Mouse (Mus musculus): Measurements from ENCODE around the gene Ciao1. TPM values are rescaled to one million over a fixed set of nuclear protein-coding genes. Genes with fewer than 3 reads are reported as not detected.

Gene Ciao1
- total and polyA plus RNA-seq, 3 experiments = 60.9 to 79.0 (median 74.3) TPM

DNA sequence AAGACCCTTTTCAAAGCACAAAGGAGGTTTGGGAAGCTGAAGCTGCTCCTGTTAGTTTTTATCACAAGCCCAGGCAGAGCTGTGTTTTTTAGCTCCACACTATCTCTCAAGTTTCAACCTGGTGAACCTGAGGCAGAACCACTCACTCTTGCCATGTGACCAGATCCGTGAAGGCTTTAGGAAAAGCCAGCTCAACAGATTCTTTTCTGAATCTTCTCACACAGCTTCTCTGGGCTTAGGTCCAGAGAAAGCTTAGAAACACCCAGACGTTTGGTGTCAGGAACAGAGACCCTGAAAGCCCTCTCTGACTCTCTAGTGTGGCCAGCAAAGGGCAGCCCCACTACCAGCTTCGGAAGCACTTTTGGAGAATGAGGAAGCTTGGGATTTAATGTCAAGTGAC is 3.8 kb upstream of the Ciao1 start:
- H3K9me3 ChIP-seq (replicated peaks; ENCODE audit: low read length) = no peaks in the 10 kb centered on the region
- H3K27me3 ChIP-seq (replicated peaks) = no peaks in the 10 kb centered on the region
- TF ChIP-seq MEF2A (IDR thresholded peaks at IDR 0.05; ENCODE audit: borderline replicate concordance, low read depth, low read length) (no peak), TCF12 (IDR thresholded peaks at IDR 0.05; ENCODE audit: low read depth, low read length) (no peak), POLR2A (IDR thresholded peaks at IDR 0.05; ENCODE audit: low read depth, low read length) (no peak), IRF4 (IDR thresholded peaks at IDR 0.05; ENCODE audit: low read depth, low read length) (no peak), NRF1 (IDR thresholded peaks at IDR 0.05; ENCODE audit: low read depth, low read length) (no peak), MAX (IDR thresholded peaks at IDR 0.05; ENCODE audit: low read length) (no peak), MYC (IDR thresholded peaks at IDR 0.05; ENCODE audit: low read depth, low read length) (no peak), ZNF384 (IDR thresholded peaks at IDR 0.05; ENCODE audit: low read depth, low read length) (no peak), CTCF (conservative IDR thresholded peaks at IDR 0.05 in 1 of 2, IDR thresholded peaks at IDR 0.05 in 1 of 2; ENCODE audit: low read depth in 2 of 2, low read length in 2 of 2) (no peak), USF1 (IDR thresholded peaks at IDR 0.05; ENCODE audit: low read depth, low read length) (no peak), BHLHE40 (IDR thresholded peaks at IDR 0.05; ENCODE audit: low read depth, low read length) (no peak), POLR2AphosphoS2 (IDR thresholded peaks at IDR 0.05; ENCODE audit: low read depth, low read length) (no peak), USF2 (conservative IDR thresholded peaks at IDR 0.05; ENCODE audit: low read depth, low read length) (no peak), TBP (conservative IDR thresholded peaks at IDR 0.05; ENCODE audit: low read depth, low read length) (no peak), GABPA (IDR thresholded peaks at IDR 0.05; ENCODE audit: insufficient replicate concordance, low read depth, low read length) (no peak), ELF1 (IDR thresholded peaks at IDR 0.05; ENCODE audit: low read depth, low read length) (no peak)
- H3K36me3 ChIP-seq (replicated peaks in 1 of 2; ENCODE audit: control insufficient read depth in 1 of 2, insufficient read depth in 1 of 2, low read length in 1 of 2) = peaks cover 10 to 54% of the 10 kb centered on the region in 2 experiments
- no peak overlapping the region for H3K27ac ChIP-seq (ENCODE audit: insufficient read depth, low read depth)
- no peak overlapping the region for H3K4me2 ChIP-seq (ENCODE audit: insufficient read depth, low read depth, poor library complexity, severe bottlenecking)
- no peak overlapping the region for H3K9ac ChIP-seq (ENCODE audit: insufficient read depth, low read depth)
- in situ Hi-C loops (cut with MboI; ENCODE audit: low pct_ligation_motif_present, low pct_unique_long_range_greater_than_20kb, low sequenced_read_pairs) = no loop called here
- peaks cover 1 to 25% of the 10 kb centered on the region in 2 experiments for H3K4me1 ChIP-seq (ENCODE audit: control insufficient read depth in 1 of 2, insufficient read depth in 2 of 2)
- DNase-seq (ENCODE audit: extremely low read depth) = no peak
- dilution Hi-C loops (cut with MboI; ENCODE audit: extremely low pct_ligation_motif_present, extremely low pct_unique_long_range_greater_than_20kb, low sequenced_read_pairs) = no loop called here
- peaks cover 14% of the 10 kb centered on the region for H3K79me2 ChIP-seq (replicated peaks; ENCODE audit: control insufficient read depth, extremely low read depth, insufficient read depth, poor library complexity, severe bottlenecking)
- no peak overlapping the region for H3K4me3 ChIP-seq (replicated peaks in 1 of 3; ENCODE audit: low read depth in 2 of 3, low read length in 2 of 3, poor library complexity in 1 of 3)

DNA sequence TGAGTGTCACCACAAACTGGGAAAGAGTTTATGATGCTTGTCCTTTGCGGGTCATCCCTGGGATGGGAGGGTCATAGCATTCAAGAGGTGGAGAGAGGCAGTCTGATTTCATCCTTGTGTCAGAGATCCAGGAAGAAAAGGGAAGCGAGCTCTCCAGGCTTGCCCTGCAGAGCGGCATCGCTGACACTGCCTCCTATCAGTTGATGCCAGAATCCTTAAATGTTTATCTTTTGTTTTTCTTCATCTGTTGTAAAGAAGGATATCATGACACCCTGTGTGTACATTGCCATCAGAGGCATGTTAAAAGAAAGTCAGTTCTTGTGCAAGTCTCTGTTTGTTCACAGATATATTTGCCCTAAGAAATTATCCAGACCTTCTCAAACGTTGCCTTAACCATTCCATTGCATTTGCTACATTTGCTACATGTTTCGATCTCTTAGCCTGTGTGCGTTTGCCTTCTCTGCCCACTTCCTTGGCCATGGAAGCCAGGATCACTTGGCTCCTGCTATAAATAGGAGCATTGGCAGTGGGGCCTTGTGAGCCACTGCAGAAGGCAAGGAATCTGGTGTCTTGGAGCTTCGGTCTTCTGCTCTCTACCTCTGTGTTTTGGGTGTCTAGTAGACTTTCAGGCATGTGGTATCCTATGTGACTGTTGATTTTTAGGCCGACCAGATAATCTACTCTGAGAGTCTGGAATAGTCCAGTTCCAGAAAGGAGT is 2.8 kb upstream of the Ciao1 start:
- H3K9me3 ChIP-seq (replicated peaks; ENCODE audit: low read length) = no peaks in the 10 kb centered on the region
- peaks cover 5 to 31% of the 10 kb centered on the region in 2 experiments for H3K4me1 ChIP-seq (ENCODE audit: control insufficient read depth in 1 of 2, insufficient read depth in 2 of 2)
- H3K9ac ChIP-seq (ENCODE audit: insufficient read depth, low read depth) = no peak overlapping the region
- no peak overlapping the region for H3K4me3 ChIP-seq (replicated peaks in 1 of 3; ENCODE audit: low read depth in 2 of 3, low read length in 2 of 3, poor library complexity in 1 of 3)
- no peak overlapping the region for H3K27ac ChIP-seq (ENCODE audit: insufficient read depth, low read depth)
- DNase-seq (ENCODE audit: extremely low read depth) = no peak
- H3K79me2 ChIP-seq (replicated peaks; ENCODE audit: control insufficient read depth, extremely low read depth, insufficient read depth, poor library complexity, severe bottlenecking) = peaks cover 17% of the 10 kb centered on the region
- dilution Hi-C loops (cut with MboI; ENCODE audit: extremely low pct_ligation_motif_present, extremely low pct_unique_long_range_greater_than_20kb, low sequenced_read_pairs) = no loop called here
- no peak for TF ChIP-seq USF1 (IDR thresholded peaks at IDR 0.05; ENCODE audit: low read depth, low read length)
- TF ChIP-seq PAX5 (IDR thresholded peaks at IDR 0.05; ENCODE audit: low read length) = no peak
- no peak for TF ChIP-seq IRF4 (IDR thresholded peaks at IDR 0.05; ENCODE audit: low read depth, low read length)
- no peak for TF ChIP-seq POLR2AphosphoS2 (IDR thresholded peaks at IDR 0.05; ENCODE audit: low read depth, low read length)
- no peak for TF ChIP-seq MAZ (IDR thresholded peaks at IDR 0.05; ENCODE audit: low read depth, low read length)
- no peak for TF ChIP-seq SMC3 (IDR thresholded peaks at IDR 0.05; ENCODE audit: low read depth, low read length)
- no peak for TF ChIP-seq MAX (IDR thresholded peaks at IDR 0.05; ENCODE audit: low read length)
- no peak for TF ChIP-seq TCF12 (IDR thresholded peaks at IDR 0.05; ENCODE audit: low read depth, low read length)
- TF ChIP-seq NELFE (IDR thresholded peaks at IDR 0.05; ENCODE audit: low read depth, low read length) = no peak
- no peak for TF ChIP-seq KAT2A (IDR thresholded peaks at IDR 0.05; ENCODE audit: insufficient replicate concordance, low read length)
- no peak for TF ChIP-seq MAFK (IDR thresholded peaks at IDR 0.05; ENCODE audit: insufficient replicate concordance, low read length)
- no peak for TF ChIP-seq ZC3H11A (IDR thresholded peaks at IDR 0.05; ENCODE audit: low read depth, low read length)
- no peak for TF ChIP-seq ETS1 (conservative IDR thresholded peaks at IDR 0.05; ENCODE audit: low read depth, low read length)
- TF ChIP-seq JUN (IDR thresholded peaks at IDR 0.05; ENCODE audit: insufficient read depth, low read depth, low read length) = no peak
- no peak for TF ChIP-seq CHD1 (IDR thresholded peaks at IDR 0.05; ENCODE audit: low read depth, low read length)
- no peak for TF ChIP-seq USF2 (conservative IDR thresholded peaks at IDR 0.05; ENCODE audit: low read depth, low read length)
- no peaks in the 10 kb centered on the region for H3K27me3 ChIP-seq (replicated peaks)
- in situ Hi-C loops (cut with MboI; ENCODE audit: low pct_ligation_motif_present, low pct_unique_long_range_greater_than_20kb, low sequenced_read_pairs) = no loop called here
- H3K36me3 ChIP-seq (replicated peaks in 1 of 2; ENCODE audit: control insufficient read depth in 1 of 2, insufficient read depth in 1 of 2, low read length in 1 of 2) = peaks cover 14 to 55% of the 10 kb centered on the region in 2 experiments
- H3K4me2 ChIP-seq (ENCODE audit: insufficient read depth, low read depth, poor library complexity, severe bottlenecking) = no peak overlapping the region

All from CH12.LX (cell line).